Comparison of ENCODE assay signal across 5 mouse cellular contexts in genomic region chr1:55873583-55873982, GRCm38 (mm10).
"Had no signal": no experiment of that assay in that cellular context is flagged by ENCODE, and none has a peak within 500 bp of the region (broad histone marks: within the 10 kb centered on the region; RNA-seq: fewer than 3 reads in every experiment).

No protein-coding gene starts in this region.

- ATAC-seq: liver, embryonic 12.5 days had no signal

- H3K4me3 ChIP-seq: limb, embryonic 15.5 days; liver, embryonic 12.5 days; myocyte; stomach, embryonic 15.5 days had no signal

- H3K4me2 ChIP-seq: limb, embryonic 15.5 days; liver, embryonic 12.5 days; lung, embryonic 14.5 days; stomach, embryonic 15.5 days had no signal

- H3K9ac ChIP-seq: limb, embryonic 15.5 days; liver, embryonic 12.5 days; lung, embryonic 14.5 days; stomach, embryonic 15.5 days had no signal

- H3K27ac ChIP-seq: limb, embryonic 15.5 days; liver, embryonic 12.5 days; stomach, embryonic 15.5 days had no signal

- H3K36me3 ChIP-seq: limb, embryonic 15.5 days; liver, embryonic 12.5 days; stomach, embryonic 15.5 days had no signal

- H3K9me3 ChIP-seq: limb, embryonic 15.5 days; liver, embryonic 12.5 days; stomach, embryonic 15.5 days had no signal

- H3K27me3 ChIP-seq: limb, embryonic 15.5 days; liver, embryonic 12.5 days; stomach, embryonic 15.5 days had no signal

- H3K4me1 ChIP-seq: liver, embryonic 12.5 days; stomach, embryonic 15.5 days had no signal
